Mouse (Mus musculus) kidney, postnatal 25 days (tissue): Measurements from ENCODE around the gene Zscan2.

Source experiments
- DNase-seq, 2 experiments: peaks; one replicate each; pipeline ENCODE4 v3.0.0; 2021; ENCODE audit warnings: mixed read lengths in 2 of 2

The Zscan2 gene

GRCm38 (mm10) chr7:80888595-80888994 is 27.9 kb downstream of the Zscan2 start:
- DNase-seq = peak in 1 of 2 experiments; percentile 49

GRCm38 (mm10) chr7:80889021-80889511 is 28.3 kb downstream of the Zscan2 start:
- peak; percentile 67 to 73 for DNase-seq

GRCm38 (mm10) chr7:80889841-80890241 is 29.1 kb downstream of the Zscan2 start:
- peak in 1 of 2 experiments; percentile 47 for DNase-seq

GRCm38 (mm10) chr7:80893086-80893752 is 32.5 kb downstream of the Zscan2 start:
- DNase-seq = no peak

GRCm38 (mm10) chr7:80893753-80894129 is 33.0 kb downstream of the Zscan2 start:
- DNase-seq = peak; percentile 24 to 67

- DNase-seq = no peak
These were observed 33.5 kb downstream of the Zscan2 start for GRCm38 (mm10) chr7:80894196-80894595.

- DNase-seq = peak in 1 of 2 experiments; percentile 27
These were observed 34.2 kb downstream of the Zscan2 start for GRCm38 (mm10) chr7:80894815-80895519.

GRCm38 (mm10) chr7:80897134-80897533 is 36.4 kb downstream of the Zscan2 start:
- DNase-seq = peak in 1 of 2 experiments; percentile 23

GRCm38 (mm10) chr7:80897721-80898120 is 37.0 kb downstream of the Zscan2 start:
- peak in 1 of 2 experiments; percentile 33 for DNase-seq

- peak; percentile 92 to 96 for DNase-seq
These were observed 40.3 kb downstream of the Zscan2 start, which contains the start of gene Wdr73 for GRCm38 (mm10) chr7:80900944-80901501. Gene Wdr73, minus strand, starts transcription at chr7:80901269.

- DNase-seq = peak; percentile 29 to 40
These were observed 41.0 kb downstream of the Zscan2 start for GRCm38 (mm10) chr7:80901541-80902274.

GRCm38 (mm10) chr7:80903625-80904422 is 43.1 kb downstream of the Zscan2 start:
- peak in 1 of 2 experiments; percentile 26 for DNase-seq

- DNase-seq = peak; percentile 80 to 81
These were observed 44.3 kb downstream of the Zscan2 start, which contains the start of gene Nmb for GRCm38 (mm10) chr7:80904921-80905515. Gene Nmb, minus strand, starts transcription at chr7:80905076.

- peak; percentile 39 to 63 for DNase-seq
These were observed 50.3 kb downstream of the Zscan2 start for GRCm38 (mm10) chr7:80911053-80911452.

GRCm38 (mm10) chr7:80912496-80912895 is 51.8 kb downstream of the Zscan2 start:
- no peak for DNase-seq

- DNase-seq = peak; percentile 74 to 77
These were observed 57.3 kb downstream of the Zscan2 start for GRCm38 (mm10) chr7:80917916-80918465.

- DNase-seq = no peak
These were observed 58.4 kb downstream of the Zscan2 start for GRCm38 (mm10) chr7:80918982-80919646.

GRCm38 (mm10) chr7:80919647-80920008 is 58.9 kb downstream of the Zscan2 start:
- no peak for DNase-seq

GRCm38 (mm10) chr7:80923165-80923564 is 62.4 kb downstream of the Zscan2 start:
- DNase-seq = no peak
